Comparison of ENCODE assay signal across 19 mouse cellular contexts in genomic region chr11:90438768-90439167, GRCm38 (mm10).
"Had no signal": no experiment of that assay in that cellular context is flagged by ENCODE, and none has a peak within 500 bp of the region (broad histone marks: within the 10 kb centered on the region; RNA-seq: fewer than 3 reads in every experiment).

No protein-coding gene starts in this region.

- DNase-seq: cerebellum, adult 8-10 months; cerebellum, adult 9-10 months; cerebellum, adult 9-11 months; cerebellum, postnatal 10 days; cerebellum, postnatal 25 days; cerebellum, postnatal 36 days; embryo, embryonic 11 days; forebrain, postnatal 0 days; gastrocnemius, adult 2 months; gastrocnemius, postnatal 10 days; gastrocnemius, postnatal 14 days; gastrocnemius, postnatal 25 days; gastrocnemius, postnatal 36 days; heart, adult 18-20 months; heart, adult 2 months had no signal

- ATAC-seq: forebrain, embryonic 13.5 days; forebrain, embryonic 14.5 days; forebrain, embryonic 15.5 days; forebrain, embryonic 16.5 days; forebrain, postnatal 0 days had no signal
